Mouse (Mus musculus) kidney, postnatal 4 days (tissue): Measurements from ENCODE around the gene Tex22.

Source experiments
- DNase-seq, 2 experiments: peaks; one replicate each; pipeline ENCODE4 v3.0.0; 2021; ENCODE audit warnings: mixed read lengths in 2 of 2

Gene Tex22

DNA sequence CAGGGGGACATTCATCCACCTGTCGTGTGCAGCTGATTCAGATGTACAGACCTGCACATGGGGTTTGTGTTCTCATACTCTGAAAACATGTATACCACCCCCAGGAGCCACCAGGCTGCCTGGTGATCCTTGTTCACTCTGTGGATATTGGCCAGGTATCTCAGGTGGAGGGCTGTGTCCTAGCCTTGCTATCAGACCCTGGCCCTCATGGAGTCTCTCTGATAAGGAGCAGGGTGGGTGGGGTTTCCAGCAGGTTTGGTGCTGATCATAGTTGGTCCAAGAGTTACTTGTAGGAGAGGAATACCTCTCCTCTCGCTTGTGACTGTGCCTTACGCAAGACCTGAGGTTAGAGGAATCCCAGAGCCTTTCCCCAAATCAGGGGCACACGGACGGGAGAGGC is 14.1 kb upstream of the Tex22 start:
- DNase-seq: no peak

DNA sequence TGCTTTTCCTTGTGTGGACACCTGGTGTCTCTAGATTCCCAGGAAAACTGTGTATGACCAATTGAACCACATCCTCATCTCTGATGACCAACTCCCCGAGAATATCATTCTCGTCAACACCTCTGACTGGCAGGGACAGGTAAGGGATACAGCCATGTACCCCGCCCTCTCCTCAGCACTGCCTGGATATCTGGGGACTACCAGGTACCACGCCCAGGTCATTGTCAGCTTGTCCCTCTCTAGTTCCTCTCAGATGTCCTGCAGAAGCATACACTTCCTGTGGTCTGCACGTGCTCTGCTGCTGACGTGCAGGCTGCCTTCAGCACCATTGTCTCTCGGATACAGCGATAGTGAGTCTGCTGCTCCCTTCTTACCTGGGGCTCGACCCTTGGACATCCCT is 12.7 kb upstream of the Tex22 start:
- DNase-seq: no peak

DNA sequence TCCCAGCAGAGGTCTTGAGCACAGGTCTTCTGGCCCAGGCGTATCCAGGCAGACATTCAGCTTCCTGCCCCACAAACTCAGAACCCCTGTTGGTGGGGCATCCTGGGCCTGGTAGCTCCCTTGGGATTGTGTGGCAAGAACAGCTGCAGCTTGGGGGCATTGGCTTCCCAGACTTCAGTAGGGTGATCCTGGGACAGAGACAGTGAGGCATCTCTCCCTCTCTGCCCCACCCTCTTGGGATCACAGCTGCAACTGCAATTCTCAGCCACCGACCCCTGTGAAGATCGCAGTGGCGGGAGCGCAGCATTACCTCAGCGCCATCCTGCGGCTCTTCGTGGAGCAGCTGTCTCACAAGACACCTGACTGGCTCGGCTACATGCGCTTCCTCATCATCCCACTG is 12.1 kb upstream of the Tex22 start:
- DNase-seq: no peak

DNA sequence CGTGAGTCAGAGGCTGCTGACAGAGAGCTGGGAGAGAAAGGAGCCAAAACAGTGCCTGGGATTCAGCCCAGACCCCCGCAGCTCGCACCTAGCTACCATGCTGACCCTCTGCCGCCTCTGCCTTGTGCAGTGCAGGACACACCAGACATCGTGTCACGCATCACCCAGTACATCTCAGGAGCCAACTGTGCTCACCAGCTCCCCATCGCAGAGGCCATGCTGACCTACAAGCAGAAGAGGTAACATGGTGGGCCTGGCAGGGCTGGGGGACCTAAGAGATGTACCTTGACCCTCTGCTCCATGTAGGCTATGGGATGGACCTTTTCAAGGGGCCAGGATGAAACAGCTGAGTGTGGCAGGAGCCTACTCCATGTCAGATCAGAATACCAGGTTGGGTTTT is 10.6 kb upstream of the Tex22 start:
- DNase-seq: no peak

DNA sequence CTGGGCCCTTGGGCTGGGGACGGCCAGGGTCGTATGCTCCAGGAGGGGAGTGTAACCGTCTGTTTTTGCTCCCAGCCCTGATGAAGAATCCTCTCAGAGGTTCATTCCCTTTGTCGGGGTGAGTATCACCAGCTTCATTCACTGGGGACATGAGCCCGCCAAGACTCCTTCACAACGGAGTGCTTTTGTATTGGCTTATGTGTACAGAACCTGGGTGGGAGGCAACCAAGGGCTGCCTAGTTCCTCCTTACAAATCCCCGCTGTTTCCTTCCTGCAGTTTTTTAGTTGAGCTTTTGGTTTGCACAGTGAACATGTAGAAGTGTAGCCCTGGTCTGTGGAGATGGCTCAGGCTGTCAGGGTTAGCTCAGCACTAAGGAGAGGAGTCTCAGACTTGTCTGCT is 6.3 kb upstream of the Tex22 start:
- no peak for DNase-seq

DNA sequence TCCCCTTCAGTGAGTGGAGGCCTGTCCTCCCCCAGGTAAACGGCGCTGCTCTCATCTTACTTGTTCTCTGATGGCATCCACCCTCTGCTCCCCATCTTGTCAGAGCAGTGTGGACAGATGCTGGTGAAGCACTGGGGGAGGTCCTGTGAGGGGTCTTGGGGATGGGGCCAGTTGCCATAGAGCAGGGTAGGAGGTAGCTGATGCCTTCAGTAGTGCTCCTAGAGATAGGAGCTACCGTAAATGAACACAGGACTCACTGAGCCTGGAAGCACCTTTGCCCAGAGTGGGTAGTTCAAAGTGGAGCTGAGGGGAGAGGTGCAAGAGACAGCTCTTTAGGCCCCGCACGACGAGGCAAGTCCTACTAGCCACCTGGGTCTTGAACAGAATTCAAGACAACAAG is 4.9 kb upstream of the Tex22 start:
- DNase-seq: no peak

DNA sequence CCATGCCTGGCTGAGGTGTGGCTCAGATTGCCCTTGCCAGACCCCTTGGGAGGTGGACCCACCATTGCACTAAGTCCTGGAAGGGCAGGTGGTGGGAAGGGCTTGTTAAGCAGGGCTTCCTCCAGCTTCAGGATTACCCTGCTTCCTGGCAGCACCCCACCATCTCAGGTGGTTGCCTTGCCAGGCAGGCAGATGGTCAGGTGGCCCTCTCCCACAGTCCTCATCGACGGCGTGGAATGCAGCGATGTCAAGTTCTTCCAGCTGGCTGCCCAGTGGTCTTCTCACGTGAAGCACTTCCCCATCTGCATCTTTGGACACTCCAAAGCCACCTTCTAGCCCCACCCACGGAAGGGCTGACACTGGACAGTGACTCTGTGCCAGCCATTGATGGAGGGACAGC is 3.0 kb upstream of the Tex22 start:
- no peak for DNase-seq

DNA sequence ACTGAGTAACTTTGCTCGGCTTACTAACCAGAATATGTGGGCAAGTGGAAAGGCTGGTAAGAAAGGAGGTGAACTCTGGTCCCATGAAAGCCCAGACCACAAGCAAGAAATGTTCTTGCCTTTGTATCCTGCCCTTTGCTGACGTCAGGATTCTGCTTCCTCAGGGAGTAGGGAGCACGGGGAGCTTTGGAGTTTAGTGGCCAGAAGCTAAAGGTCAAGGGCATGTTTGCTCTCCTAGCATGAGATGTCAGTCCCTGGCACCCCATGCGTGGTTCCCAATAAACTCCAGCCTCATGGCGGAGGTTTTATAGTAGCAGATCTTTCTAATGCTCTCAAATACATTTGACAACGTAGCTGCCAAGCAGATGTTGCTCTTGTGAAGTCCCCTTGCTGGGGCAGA is 2.5 kb upstream of the Tex22 start:
- DNase-seq: no peak

DNA sequence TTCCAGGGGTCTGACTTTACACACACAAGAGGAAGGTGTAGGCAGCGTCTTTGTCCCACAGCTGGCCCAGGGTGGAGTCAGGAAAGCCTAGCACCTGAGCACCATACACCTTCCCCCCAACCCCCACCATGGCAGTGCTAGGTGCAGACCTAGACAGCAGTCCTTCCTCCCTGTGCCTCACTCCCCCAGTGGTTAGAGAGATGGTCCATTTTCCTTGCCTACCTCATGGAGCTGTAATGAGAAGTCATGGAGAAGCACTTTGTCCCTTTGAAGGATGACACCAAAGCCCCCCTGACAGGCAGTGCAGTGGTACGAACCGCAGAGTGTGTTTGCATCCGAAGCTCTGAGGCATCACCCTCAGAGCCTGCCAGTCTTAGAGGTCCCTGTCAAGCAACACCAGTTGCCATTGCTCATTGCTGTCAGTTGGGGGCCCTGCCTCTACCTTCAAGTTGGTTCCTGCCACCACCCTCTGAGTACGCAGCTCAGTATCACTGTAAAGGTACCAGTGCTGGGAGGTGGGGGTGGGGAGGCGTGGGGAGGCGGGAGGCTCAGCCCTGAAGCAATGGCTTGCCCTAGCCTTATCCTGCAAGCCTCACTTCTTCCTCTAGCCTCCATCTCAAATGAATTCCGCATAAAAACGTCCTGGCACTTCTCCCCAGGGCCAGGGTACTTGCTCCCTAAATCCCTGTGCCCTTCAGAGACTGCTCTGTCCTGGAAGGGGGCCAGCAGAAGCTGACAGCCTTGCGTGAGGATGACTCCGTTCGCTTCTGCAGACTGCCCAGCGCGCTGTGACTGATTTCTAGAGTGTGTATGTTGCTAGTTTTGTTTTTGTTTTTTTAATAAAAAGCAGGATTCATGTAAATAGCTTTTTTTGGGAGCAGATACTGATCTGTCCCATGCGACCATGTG is 628 bp upstream of the Tex22 start:
- DNase-seq: peak in 1 of 2 experiments; percentile 38

DNA sequence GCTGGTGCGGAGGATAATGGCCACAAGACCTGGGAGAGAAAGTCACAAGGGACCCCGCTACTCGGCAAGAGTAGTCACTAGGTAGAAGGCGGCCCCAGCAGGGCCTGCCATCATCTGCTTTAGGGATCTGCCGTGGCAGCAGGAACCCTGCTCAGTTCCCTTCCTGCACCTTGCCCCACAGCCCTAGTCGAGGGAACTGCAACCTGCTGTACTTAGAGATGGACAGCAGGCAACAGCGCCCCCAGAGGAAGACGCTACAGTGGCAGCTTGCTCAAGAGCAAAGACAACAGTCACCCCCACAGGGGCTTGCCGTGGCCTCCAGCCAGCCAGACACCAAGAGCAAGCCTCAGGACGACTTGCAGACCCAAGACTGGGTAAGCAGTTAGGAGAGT is 757 bp downstream of the Tex22 start:
- peak; percentile 93 to 95 for DNase-seq

DNA sequence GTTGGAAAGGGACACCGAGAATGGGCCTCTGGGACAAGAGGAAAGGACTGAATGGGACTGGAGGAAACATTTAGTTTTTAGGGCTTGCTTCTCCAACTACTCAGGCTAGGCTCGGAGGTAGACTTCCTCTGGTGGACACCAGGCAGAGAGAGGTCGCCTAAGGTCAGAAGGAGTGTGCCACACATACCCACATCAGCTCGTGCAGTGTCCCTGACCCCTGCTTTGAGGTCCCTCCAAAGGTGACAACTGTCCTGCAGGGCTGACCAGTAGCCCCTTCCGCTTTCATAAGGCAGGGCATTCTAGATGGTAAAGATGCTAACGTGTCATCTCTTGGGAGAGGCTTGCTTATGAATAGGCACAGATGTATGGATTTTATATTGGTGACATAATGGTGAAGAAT is 1.2 kb downstream of the Tex22 start:
- DNase-seq: no peak

DNA sequence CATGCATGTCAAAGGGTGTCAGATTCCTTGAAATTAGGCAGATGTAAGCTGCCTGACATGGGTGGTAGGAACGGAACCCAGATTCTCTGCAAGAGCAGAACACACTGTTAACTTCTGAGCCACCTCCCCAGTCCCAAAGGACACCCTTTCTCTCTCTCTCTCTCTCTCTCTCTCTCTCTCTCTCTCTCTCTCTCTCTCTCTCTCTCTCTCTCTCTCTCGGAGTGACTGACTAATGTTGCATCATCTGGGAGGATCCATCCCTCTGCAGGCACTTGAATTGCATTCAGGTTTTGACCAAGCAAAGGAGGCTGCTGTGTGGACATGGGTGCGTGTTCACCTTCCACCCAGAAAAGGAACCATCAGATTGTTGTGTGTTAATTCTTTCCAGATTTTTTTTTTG is 13.0 kb downstream of the Tex22 start:
- no peak for DNase-seq

DNA sequence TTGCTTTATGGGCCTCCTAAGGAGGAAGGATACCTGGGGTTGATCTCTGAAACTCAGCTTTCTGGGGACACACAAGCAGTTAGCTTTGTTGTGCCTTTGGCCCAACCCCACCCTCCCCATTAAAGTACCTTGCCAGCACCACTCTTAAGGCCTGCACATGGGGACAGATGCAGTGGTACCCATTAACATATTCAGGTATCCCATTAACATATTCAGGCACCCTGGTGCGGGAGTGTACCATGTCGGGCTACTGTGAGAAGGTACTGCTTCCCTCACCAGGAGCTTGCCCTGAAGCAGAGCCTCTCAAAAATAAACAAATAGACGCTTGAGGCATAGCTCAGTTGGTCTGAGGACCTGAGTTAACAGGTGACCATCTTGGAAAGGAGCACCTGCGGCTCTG is 13.7 kb downstream of the Tex22 start:
- DNase-seq: no peak

DNA sequence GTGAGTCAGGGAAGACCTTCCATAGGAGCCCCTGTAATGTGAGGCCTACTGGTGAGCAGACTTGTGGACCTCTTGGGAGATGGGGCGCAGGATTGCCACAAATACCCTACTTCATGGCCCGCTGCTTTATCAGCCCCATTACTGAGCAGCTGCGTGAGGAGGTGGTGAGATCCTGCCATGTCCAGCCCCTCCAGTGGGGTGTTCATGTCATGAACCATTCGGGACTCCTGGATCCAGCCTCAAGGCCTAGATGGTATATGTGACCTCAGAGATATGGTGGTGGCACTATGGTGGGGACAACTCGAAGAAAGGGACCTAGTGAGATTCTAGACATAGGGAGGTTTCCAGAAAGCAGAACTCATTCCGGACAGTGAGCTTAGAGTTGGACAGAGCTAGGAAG is 14.8 kb downstream of the Tex22 start:
- DNase-seq: no peak

DNA sequence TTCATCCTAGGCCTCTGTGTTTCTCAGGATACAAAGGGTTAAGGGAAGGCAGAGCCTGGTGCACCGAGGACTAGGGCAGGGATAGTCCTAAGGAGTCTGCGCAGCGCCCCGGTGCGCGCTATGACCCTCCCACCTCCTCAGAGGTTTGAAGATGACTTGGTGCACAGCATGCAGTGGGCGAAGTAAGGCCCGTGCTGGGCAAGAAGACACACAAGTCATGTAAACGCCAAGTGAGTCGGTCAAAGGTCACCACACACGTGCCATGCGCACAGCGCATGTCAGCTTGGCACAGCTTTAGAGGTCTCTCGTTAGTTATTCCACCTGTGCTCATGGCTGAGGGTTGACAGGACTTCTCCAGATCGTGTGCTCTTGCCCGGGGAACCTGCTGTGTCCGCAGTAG is 15.8 kb downstream of the Tex22 start:
- peak in 1 of 2 experiments; percentile 51 for DNase-seq

DNA sequence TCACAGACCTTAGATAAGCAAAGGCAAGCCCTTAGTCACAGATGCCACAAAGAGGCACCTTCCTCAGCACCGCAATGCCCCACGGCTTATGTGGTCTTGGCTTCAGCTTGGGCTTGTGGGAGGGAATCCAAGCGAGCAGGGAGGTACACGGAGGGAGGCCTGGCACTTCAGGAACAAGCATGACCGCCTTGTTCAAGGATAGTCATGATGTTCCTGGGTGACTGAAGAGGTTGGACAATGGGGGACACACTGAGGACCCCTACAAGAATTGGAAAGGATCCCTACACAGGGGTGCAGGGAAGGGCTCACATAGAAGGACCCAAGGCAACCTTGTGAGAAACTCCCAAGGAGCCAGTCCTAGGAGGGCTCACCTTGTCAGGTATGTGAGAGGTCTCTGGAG is 22.7 kb downstream of the Tex22 start:
- DNase-seq: no peak

DNA sequence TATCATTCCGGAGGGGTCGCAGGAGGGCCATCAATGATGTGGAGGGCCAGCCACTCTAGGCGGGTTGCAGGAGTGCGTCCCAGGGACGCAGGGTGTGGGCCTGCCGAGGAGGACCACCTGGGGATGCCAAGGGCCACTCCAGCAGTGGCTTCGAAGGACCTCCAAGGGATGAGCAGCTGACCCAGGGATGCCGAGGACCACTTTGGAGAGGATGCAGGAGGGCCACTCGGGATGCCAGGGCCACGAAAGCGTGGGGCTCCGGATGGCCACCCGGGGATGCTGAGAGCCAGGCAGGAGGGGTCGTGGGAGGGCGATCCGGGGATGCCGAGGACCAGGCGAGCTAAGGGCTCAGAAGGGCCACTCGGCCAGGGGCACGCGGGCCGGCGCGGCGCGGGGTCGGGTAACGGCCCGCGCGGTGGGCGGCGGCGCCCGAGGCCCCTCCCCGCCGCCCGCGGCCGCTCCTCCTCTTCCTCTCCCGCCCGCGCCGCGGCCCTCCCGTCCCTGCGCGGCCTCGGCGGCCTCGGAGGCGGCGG is 23.5 kb downstream of the Tex22 start, which contains the start of gene Mta1:
Gene Mta1, plus strand, starts transcription at position 530 of the 533 bp plus-strand sequence.
- peak; percentile 65 to 77 for DNase-seq

DNA sequence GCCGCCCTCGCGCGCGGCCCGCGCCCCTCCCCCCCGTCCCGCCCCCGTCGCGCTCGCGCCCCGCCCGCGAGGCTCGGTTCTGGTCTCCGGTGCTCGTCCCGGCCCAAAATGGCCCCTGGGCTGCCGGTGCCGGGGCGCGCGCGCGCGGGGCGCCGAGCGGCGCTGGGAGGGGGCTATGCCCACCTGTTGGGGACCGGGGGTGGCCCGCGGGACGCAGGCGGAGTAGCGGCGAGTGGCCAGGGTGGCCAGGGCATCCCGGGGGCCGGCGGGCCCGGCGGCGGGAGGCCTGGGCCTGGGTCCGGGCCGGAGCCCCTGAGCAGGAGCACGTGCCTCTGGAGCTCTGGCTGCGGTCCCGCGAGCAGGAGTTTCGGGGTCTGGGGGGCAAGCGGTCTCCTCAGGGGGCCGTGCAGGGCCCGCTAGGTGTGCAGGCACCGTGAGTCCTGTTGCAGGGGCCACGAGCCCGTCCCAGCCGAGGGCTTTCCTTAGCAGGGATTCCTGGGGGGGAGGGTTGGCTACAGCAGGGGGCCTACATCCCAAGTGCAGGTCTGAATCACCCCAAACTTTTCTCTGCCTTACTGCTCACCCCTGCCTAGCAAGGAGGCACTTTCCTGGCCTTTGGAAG is 24.3 kb downstream of the Tex22 start:
- DNase-seq: peak; percentile 40 to 53

DNA sequence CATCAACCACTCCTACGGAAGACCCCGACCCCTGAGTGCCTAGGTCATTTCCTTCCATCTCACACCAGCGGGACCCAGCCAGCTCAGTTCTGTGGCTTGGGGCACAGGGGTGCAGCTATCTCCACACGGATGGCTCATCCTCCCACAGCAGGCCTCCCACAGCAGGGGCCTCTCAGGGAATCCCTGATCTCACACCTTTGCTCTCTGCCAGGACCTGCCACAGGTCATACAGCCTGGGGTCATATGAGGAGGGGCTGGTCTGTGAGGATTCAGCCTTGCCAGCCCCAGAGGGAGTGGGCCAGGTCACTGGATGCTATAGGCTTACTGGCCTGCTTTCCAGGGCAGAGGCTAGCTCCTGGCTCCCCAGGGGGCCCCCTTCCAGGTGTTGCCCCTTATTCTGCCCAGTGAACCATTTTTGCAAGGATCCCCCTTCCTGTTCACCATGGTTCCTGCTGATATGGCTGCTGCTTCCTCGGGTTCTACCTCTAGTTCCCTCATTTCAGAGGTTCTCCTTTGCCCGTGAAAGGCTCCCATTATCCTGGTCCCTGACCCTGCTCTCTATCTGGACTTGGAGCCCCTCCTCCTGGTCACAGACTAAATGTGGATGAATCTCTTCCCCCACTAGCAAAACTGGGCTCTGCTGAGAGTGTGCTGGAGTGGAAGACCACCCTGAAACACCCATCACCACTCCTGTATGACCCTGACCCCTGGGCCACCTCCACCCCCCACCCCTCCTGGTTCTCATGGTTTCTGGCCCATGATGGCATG is 25.4 kb downstream of the Tex22 start:
- DNase-seq: no peak

DNA sequence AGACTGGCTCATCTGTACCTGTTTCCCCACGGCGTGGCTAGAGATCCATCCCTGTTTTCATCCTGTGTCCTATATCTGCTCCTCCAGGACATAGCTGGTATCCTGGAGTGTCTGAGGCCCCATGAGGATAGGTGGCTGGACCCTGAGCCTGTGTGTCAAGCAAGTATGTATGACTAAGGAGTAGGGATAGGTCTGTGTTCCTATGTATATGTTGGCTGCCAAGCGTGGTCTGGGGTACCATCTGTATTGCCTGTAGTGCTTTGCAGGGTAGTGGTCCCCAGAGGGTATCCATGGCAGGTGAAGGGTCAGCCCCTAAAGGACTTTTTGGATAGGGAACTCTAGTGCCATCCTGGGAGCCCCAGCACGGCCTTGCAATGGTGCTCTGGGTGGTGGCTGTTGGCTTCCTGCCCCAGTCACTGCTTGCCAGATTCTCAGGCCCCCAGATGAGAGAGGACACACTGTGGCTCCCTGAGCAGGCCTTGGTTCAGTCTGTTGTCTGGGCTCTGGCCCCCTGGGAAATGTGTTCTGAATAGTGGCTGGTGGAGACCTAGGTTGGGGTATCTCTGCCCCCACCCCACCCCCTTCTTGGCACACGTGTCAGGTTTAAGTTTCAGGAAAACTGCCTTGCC is 26.3 kb downstream of the Tex22 start:
- DNase-seq: no peak

DNA sequence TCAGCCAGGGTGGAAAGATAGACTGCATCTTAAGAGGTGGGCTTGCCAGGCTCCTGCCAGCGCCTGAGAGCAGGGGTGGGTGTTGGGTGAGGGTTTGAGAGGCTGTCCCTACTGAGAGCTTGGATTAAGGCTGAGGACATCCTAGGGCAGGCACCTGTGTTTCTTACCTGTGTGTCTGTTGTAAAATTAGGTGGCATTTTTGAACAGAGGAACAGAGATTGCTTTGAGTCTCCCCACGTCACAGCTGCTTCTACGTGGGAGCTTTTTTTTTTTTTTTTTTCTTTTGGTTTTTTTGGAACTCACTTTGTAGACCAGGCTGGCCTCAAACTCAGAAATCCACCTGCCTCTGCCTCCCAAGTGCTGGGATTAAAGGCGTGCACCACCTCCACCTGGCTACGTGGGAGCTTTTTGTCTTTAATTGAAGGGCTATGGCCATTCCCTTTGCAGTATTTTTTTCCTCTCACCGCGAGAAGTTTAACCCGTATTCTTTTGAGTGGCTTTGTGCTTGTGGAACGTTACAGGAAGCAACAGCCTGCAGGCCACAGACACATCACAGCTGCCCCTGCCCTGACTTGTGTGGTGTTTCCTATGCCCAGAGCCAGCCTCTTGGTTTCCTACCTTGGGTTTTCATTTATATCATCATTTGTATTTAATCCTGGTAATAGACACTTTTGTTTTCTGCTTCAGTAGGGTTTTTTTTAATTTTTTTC is 27.1 kb downstream of the Tex22 start:
- DNase-seq: no peak

DNA sequence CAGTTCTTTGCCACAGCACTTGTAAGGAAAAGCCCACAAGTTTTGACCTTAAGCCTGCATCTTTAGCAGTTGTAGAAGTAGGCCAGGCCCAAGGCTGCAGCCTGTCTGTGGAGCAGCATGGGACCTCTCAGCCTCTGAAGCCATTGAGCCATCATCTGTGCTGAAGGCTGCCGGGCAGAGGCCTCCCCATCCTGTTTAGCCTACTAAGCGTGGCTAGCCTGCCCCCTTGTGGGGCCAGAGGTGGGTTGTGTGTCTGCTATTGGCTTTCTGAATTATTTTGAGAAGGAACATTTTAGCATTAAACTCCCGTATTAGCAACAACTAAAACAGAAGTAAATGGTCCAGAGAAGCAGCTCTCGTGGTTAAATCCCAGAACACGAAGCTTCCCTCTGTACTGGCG is 28.2 kb downstream of the Tex22 start:
- DNase-seq: peak; percentile 74 to 82
